8 mouse cellular contexts compared by ENCODE assay signal in genomic region chr4:57904211-57904610, GRCm38 (mm10). TPM values are rescaled to one million over a fixed set of nuclear protein-coding genes. Genes with fewer than 3 reads are reported as not detected.
DNase-seq lines count a peak whose midpoint lies in the region; ATAC-seq and TF ChIP-seq lines count a peak whose summit lies in the region.

No protein-coding gene starts in this region.

- no peak overlapping the region for H3K4me2 ChIP-seq in forebrain, embryonic 13.5 days
- H3K4me2 ChIP-seq in hindbrain, postnatal 0 days (ENCODE audit: low read depth, low read length): no peak overlapping the region

- no peak overlapping the region for H3K9ac ChIP-seq in forebrain, embryonic 13.5 days
- no peak overlapping the region for H3K9ac ChIP-seq in hindbrain, postnatal 0 days (replicated peaks; ENCODE audit: low read length)

- H3K27me3 ChIP-seq in forebrain, embryonic 13.5 days: no peaks in the 10 kb centered on the region
- H3K27me3 ChIP-seq in hindbrain, postnatal 0 days (ENCODE audit: insufficient read depth, low read length): no peaks in the 10 kb centered on the region
- 0 out of 2 replicates have a peak, but pooled peaks cover 3% of the 10 kb centered on the region for H3K27me3 ChIP-seq in midbrain, embryonic 10.5 days (ENCODE audit: low read depth, poor library complexity, severe bottlenecking)

- intact Hi-C loops in heart, postnatal 25 days (cut with DNase I): loop anchor here (1.0 to 10.0 kb wide), 3 partner anchors 233 to 529 kb away; no protein-coding TSS in a partner anchor
- intact Hi-C loops in left cerebral cortex, postnatal 14 days (cut with DNase I): loop anchor here (10.0 kb wide), 1 partner anchor 351 kb away; no protein-coding TSS in a partner anchor

- ATAC-seq in forebrain, embryonic 13.5 days: peak; percentile 67; the same call in 1 of the 2 replicates
- ATAC-seq in hindbrain, postnatal 0 days: peak; percentile 72

- no peaks in the 10 kb centered on the region for H3K9me3 ChIP-seq in forebrain, embryonic 13.5 days (replicated peaks)
- H3K9me3 ChIP-seq in hindbrain, postnatal 0 days (ENCODE audit: low read length): no peaks in the 10 kb centered on the region
- no peaks in the 10 kb centered on the region for H3K9me3 ChIP-seq in midbrain, embryonic 10.5 days (replicated peaks)

- DNase-seq in heart, adult 11 months: peak; percentile 91
- no peak for DNase-seq in heart, postnatal 25 days (ENCODE audit: low spot score)
- peak; percentile 50 for DNase-seq in c-Kit-positive CD71-negative TER-119-negative erythroid progenitor cells, embryonic 14.5 days (ENCODE audit: low read depth)
- DNase-seq in hindbrain, postnatal 0 days (ENCODE audit: low spot score): peak; percentile 84
- DNase-seq in left cerebral cortex, postnatal 14 days (ENCODE audit: low spot score in 2 of 2): peak; percentile 62 to 78
- DNase-seq in midbrain, embryonic 10.5 days (ENCODE audit: low spot score): peak; percentile 66
- peak; percentile 36 to 68 for DNase-seq in spleen, adult 18-20 months

- no peaks in the 10 kb centered on the region for H3K36me3 ChIP-seq in forebrain, embryonic 13.5 days (ENCODE audit: poor library complexity, severe bottlenecking)
- no peaks in the 10 kb centered on the region for H3K36me3 ChIP-seq in hindbrain, postnatal 0 days (ENCODE audit: insufficient read depth, low read length)
- H3K36me3 ChIP-seq in midbrain, embryonic 10.5 days: no peaks in the 10 kb centered on the region

- no peak overlapping the region for H3K27ac ChIP-seq in forebrain, embryonic 13.5 days
- H3K27ac ChIP-seq in hindbrain, postnatal 0 days: no peak overlapping the region
- no peak overlapping the region for H3K27ac ChIP-seq in midbrain, embryonic 10.5 days (replicated peaks)

- WGBS in forebrain, embryonic 13.5 days: 9% methylated on average over 5 of the region's 5 CpGs
- 5% methylated on average over 5 of the region's 5 CpGs for WGBS in hindbrain, postnatal 0 days
- WGBS in midbrain, embryonic 10.5 days: 18% methylated on average over 5 of the region's 5 CpGs

- H3K4me3 ChIP-seq in forebrain, embryonic 13.5 days: no peak overlapping the region
- H3K4me3 ChIP-seq in hindbrain, postnatal 0 days (ENCODE audit: low read length): no peak overlapping the region
- no peak overlapping the region for H3K4me3 ChIP-seq in midbrain, embryonic 10.5 days

- no peaks in the 10 kb centered on the region for H3K4me1 ChIP-seq in forebrain, embryonic 13.5 days
- H3K4me1 ChIP-seq in hindbrain, postnatal 0 days (ENCODE audit: insufficient read depth, low read length): no peaks in the 10 kb centered on the region
- H3K4me1 ChIP-seq in midbrain, embryonic 10.5 days: peaks cover 15% of the 10 kb centered on the region

- peak; percentile 93 for TF ChIP-seq CTCF in hindbrain, postnatal 0 days (IDR thresholded peaks at IDR 0.05; ENCODE audit: low read depth)

RNA-seq across cellular contexts. Expression of gene D630039A03Rik, which starts 11.9 kb away (rescaled TPM):
- total RNA-seq in heart, postnatal 25 days (2021): under 1 TPM; 0.26 to 0.28 TPM
- 0.08 TPM in 1 of 2 replicates, not detected in the other for polyA plus RNA-seq in forebrain, embryonic 13.5 days (2015; fragmentation: Nextera tagmentation; extraction: Ambion mirVana)
- total RNA-seq in hindbrain, postnatal 0 days (2014; rRNA removed): 0.50 and 0.52 TPM in 2 replicates
- polyA plus RNA-seq in hindbrain, postnatal 0 days (2015; fragmentation: Nextera tagmentation; extraction: Ambion mirVana): 0.49 and 0.54 TPM in 2 replicates
- total RNA-seq in left cerebral cortex, postnatal 14 days (2021): under 1 TPM; 0.15 to 0.19 TPM
- 0.07 and 0.10 TPM in 2 replicates for polyA plus RNA-seq in midbrain, embryonic 10.5 days (2016; fragmentation: Nextera tagmentation; extraction: Ambion mirVana)

RNA-seq across cellular contexts. Expression of gene Txn1, which starts 52.0 kb away (rescaled TPM):
- 100 to 1,000 TPM; 120 to 126 TPM for total RNA-seq in heart, postnatal 25 days (2021)
- 358 and 382 TPM in 2 replicates for polyA plus RNA-seq in forebrain, embryonic 13.5 days (2015; fragmentation: Nextera tagmentation; extraction: Ambion mirVana)
- 93.5 and 113 TPM in 2 replicates for total RNA-seq in hindbrain, postnatal 0 days (2014; rRNA removed)
- polyA plus RNA-seq in hindbrain, postnatal 0 days (2015; fragmentation: Nextera tagmentation; extraction: Ambion mirVana): 360 and 370 TPM in 2 replicates
- 100 to 1,000 TPM; 156 to 165 TPM for total RNA-seq in left cerebral cortex, postnatal 14 days (2021)
- 382 and 417 TPM in 2 replicates for polyA plus RNA-seq in midbrain, embryonic 10.5 days (2016; fragmentation: Nextera tagmentation; extraction: Ambion mirVana)
